Mouse (Mus musculus): ENCODE data around the gene Lrp4. TPM values are rescaled to one million over a fixed set of nuclear protein-coding genes. Genes with fewer than 3 reads are reported as not detected.

Gene Lrp4
- polyA plus RNA-seq, 1 experiment, result 5.9 TPM

DNA sequence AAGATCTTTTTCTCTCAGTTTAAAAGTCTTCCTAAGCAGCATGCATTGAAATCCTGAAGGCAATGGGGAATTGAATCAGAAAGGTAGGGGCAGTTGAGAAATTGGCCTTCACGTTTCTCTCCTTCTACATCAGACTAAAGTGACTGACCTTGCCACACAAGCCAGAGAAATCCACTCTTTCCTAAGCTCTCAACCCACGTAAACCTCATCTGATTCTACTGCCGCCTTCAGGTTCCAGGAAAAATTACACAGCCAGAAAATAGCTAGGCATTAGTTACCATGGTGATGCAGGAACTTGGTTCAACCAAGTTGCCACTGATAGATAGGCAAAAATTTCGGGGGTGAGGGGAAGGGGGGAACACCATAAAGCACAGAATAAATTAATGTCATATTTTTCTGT is 1.5 kb upstream of the Lrp4 start:
- Histone ChIP-seq H3K4me3 (replicated peaks; ENCODE audit: insufficient read depth, low read depth, low read length) (no peak overlapping the region), H3K4me1 (ENCODE audit: control insufficient read depth, insufficient read depth, low read length) (no peaks in the 10 kb centered on the region), H3K27me3 (ENCODE audit: control insufficient read depth, insufficient read depth, low read length) (no peaks in the 10 kb centered on the region), H3K27ac (ENCODE audit: insufficient read depth, low read length) (no peak overlapping the region)
- DNase-seq, result peak in 1 of 2 experiments; percentile 68
- WGBS, result 10% methylated on average over 4 of the region's 4 CpGs
- TF ChIP-seq POLR2A (IDR thresholded peaks at IDR 0.05; ENCODE audit: borderline replicate concordance, insufficient read depth, low read length) (no peak), CTCF (IDR thresholded peaks at IDR 0.05; ENCODE audit: borderline replicate concordance, insufficient read depth, low read depth, low read length) (peak; percentile 49; the same call in 1 of the 2 replicates)

GRCm38 (mm10) chr2:91456491-91457100 is 715 bp upstream of the Lrp4 start:
- H3K4me1 ChIP-seq (ENCODE audit: control insufficient read depth, insufficient read depth, low read length), result no peaks in the 10 kb centered on the region
- TF ChIP-seq CTCF (IDR thresholded peaks at IDR 0.05; ENCODE audit: borderline replicate concordance, insufficient read depth, low read depth, low read length) (no peak), POLR2A (IDR thresholded peaks at IDR 0.05; ENCODE audit: borderline replicate concordance, insufficient read depth, low read length) (no peak)
- DNase-seq, result no peak
- no peak overlapping the region for H3K4me3 ChIP-seq (replicated peaks; ENCODE audit: insufficient read depth, low read depth, low read length)
- no peaks in the 10 kb centered on the region for H3K27me3 ChIP-seq (ENCODE audit: control insufficient read depth, insufficient read depth, low read length)
- 77% methylated on average over 9 of the region's 9 CpGs for WGBS
- H3K27ac ChIP-seq (ENCODE audit: insufficient read depth, low read length), result no peak overlapping the region

DNA sequence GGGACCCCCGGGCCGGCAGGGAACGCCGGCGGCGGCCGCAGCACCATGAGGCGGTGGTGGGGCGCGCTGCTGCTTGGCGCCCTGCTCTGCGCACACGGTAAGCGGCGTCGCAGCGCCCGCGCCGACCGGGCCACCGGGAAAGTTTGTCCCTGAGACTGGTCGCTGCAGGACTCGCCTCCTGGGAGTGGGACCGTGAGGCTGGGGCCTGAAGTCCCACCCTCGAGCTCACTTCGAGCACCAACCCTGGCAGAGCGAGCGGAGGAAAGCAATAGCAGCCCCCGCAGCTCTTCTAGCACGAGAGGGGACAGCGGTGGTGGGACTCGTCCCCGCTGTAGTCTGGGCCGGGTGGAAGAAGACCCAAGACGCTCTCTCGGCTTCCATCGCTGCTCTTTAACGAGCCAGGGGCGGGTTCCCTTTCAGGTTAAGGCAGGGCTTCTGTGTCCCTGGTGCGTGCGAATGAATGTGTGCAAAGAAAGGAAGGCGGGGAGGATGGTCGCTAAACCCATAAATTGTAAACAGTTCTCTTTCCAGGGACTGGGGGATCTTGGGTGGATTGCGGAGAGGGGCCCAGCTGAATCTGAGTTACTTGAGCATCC is 443 bp downstream of the Lrp4 start:
- no peak for DNase-seq
- TF ChIP-seq POLR2A (IDR thresholded peaks at IDR 0.05; ENCODE audit: borderline replicate concordance, insufficient read depth, low read length) (no peak), CTCF (IDR thresholded peaks at IDR 0.05; ENCODE audit: borderline replicate concordance, insufficient read depth, low read depth, low read length) (no peak)
- H3K27ac ChIP-seq (ENCODE audit: insufficient read depth, low read length), result no peak overlapping the region
- no peaks in the 10 kb centered on the region for H3K27me3 ChIP-seq (ENCODE audit: control insufficient read depth, insufficient read depth, low read length)
- H3K4me3 ChIP-seq (replicated peaks; ENCODE audit: insufficient read depth, low read depth, low read length), result peak overlapping the region; percentile 60
- H3K4me1 ChIP-seq (ENCODE audit: control insufficient read depth, insufficient read depth, low read length), result no peaks in the 10 kb centered on the region
- 1% methylated on average over 45 of the region's 45 CpGs for WGBS

DNA sequence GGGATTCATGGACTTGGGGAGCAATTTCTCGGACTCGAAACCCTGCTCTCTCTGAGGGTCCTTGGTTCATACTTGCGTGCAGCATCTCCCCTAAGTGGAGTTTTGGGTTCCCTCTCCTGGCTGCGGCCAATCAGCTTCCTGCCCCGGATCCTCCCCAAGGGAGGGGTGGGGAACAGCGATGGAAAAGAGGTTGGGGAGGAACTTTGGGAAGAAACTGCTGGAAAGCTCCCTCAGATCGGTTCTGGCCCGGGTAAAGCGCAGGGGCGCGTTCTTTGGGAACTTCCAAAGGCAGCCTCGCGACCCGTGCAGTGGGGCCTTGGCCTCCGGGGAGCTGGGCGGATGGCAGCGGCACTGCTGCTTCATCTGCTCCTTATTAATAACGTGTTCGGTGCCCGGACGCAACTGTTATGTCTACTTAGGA is 951 bp downstream of the Lrp4 start:
- Histone ChIP-seq H3K27me3 (ENCODE audit: control insufficient read depth, insufficient read depth, low read length) (no peaks in the 10 kb centered on the region), H3K4me1 (ENCODE audit: control insufficient read depth, insufficient read depth, low read length) (no peaks in the 10 kb centered on the region), H3K4me3 (replicated peaks; ENCODE audit: insufficient read depth, low read depth, low read length) (peak overlapping the region; percentile 60), H3K27ac (ENCODE audit: insufficient read depth, low read length) (no peak overlapping the region)
- WGBS, result under 1% methylated on average over 21 of the region's 21 CpGs
- DNase-seq, result no peak
- TF ChIP-seq CTCF (IDR thresholded peaks at IDR 0.05; ENCODE audit: borderline replicate concordance, insufficient read depth, low read depth, low read length) (no peak), POLR2A (IDR thresholded peaks at IDR 0.05; ENCODE audit: borderline replicate concordance, insufficient read depth, low read length) (no peak)

DNA sequence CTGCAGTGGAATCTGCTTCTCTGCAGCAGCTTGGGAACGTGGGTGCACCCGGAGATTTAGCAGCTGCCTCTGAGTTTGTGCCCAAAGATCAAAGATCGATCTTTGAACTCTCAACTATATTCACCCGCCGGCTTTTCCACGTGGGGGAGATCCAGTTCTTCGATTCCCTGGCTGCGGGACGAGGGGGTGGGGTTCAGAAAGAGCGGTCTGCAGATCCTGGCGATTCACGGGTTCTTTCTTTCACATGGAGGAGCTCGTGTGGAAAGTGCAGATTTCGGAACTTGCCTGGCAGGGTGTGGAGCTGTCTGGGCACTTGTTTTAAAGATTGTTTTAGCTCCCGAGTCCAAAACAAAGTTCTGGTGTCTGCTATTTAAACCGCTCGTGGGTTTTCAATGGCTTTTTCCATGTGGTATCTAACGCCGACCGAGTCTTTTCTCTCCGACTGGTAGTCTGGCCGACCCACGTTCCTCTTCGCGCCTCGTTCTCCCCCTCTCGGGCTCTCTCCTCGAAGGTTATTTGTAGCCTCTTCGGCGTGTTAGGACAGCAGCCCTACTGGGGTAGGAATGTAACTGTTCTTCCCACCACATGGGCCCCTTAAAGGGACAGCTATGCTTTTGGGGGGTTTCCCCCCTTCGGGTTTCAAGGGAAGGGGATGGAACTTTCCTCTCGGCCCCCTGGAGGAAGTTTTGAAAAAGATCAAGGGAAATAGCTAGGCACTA is 1.5 kb downstream of the Lrp4 start:
- no peaks in the 10 kb centered on the region for H3K4me1 ChIP-seq (ENCODE audit: control insufficient read depth, insufficient read depth, low read length)
- no peak overlapping the region for H3K27ac ChIP-seq (ENCODE audit: insufficient read depth, low read length)
- peak overlapping the region; percentile 60 for H3K4me3 ChIP-seq (replicated peaks; ENCODE audit: insufficient read depth, low read depth, low read length)
- 3% methylated on average over 32 of the region's 32 CpGs for WGBS
- H3K27me3 ChIP-seq (ENCODE audit: control insufficient read depth, insufficient read depth, low read length), result no peaks in the 10 kb centered on the region
- no peak for TF ChIP-seq CTCF (IDR thresholded peaks at IDR 0.05; ENCODE audit: borderline replicate concordance, insufficient read depth, low read depth, low read length)
- TF ChIP-seq POLR2A (IDR thresholded peaks at IDR 0.05; ENCODE audit: borderline replicate concordance, insufficient read depth, low read length), result no peak
- DNase-seq, result no peak

GRCm38 (mm10) chr2:91460076-91460475 is 2.8 kb downstream of the Lrp4 start:
- 97% methylated on average over 6 of the region's 6 CpGs for WGBS
- Histone ChIP-seq H3K27ac (ENCODE audit: insufficient read depth, low read length) (no peak overlapping the region), H3K27me3 (ENCODE audit: control insufficient read depth, insufficient read depth, low read length) (no peaks in the 10 kb centered on the region), H3K4me3 (replicated peaks; ENCODE audit: insufficient read depth, low read depth, low read length) (no peak overlapping the region), H3K4me1 (ENCODE audit: control insufficient read depth, insufficient read depth, low read length) (no peaks in the 10 kb centered on the region)
- TF ChIP-seq POLR2A (IDR thresholded peaks at IDR 0.05; ENCODE audit: borderline replicate concordance, insufficient read depth, low read length), result no peak
- no peak for TF ChIP-seq CTCF (IDR thresholded peaks at IDR 0.05; ENCODE audit: borderline replicate concordance, insufficient read depth, low read depth, low read length)
- no peak for DNase-seq

DNA sequence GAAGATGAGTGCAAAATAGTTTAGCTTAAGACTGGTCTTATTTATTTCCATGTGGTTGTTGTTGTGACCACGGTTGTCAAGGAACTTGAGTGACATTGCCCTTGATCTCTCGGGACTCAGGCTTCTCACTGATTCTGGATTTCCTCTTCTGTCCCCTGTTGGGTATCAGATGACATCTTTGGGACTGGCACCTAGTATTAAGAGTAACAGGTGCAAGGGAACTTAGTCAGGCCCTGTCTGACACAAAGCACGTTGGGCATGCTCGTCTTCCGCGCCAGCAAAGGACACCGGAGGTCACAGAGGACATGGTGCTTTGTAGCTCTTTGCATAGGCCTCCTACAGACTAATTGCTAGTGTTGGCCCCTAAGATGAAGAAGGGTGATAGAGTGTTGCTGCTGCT is 3.5 kb downstream of the Lrp4 start:
- Histone ChIP-seq H3K27ac (ENCODE audit: insufficient read depth, low read length) (no peak overlapping the region), H3K4me1 (ENCODE audit: control insufficient read depth, insufficient read depth, low read length) (no peaks in the 10 kb centered on the region), H3K4me3 (replicated peaks; ENCODE audit: insufficient read depth, low read depth, low read length) (no peak overlapping the region), H3K27me3 (ENCODE audit: control insufficient read depth, insufficient read depth, low read length) (no peaks in the 10 kb centered on the region)
- WGBS, result 91% methylated on average over 7 of the region's 7 CpGs
- no peak for TF ChIP-seq CTCF (IDR thresholded peaks at IDR 0.05; ENCODE audit: borderline replicate concordance, insufficient read depth, low read depth, low read length)
- DNase-seq, result no peak

DNA sequence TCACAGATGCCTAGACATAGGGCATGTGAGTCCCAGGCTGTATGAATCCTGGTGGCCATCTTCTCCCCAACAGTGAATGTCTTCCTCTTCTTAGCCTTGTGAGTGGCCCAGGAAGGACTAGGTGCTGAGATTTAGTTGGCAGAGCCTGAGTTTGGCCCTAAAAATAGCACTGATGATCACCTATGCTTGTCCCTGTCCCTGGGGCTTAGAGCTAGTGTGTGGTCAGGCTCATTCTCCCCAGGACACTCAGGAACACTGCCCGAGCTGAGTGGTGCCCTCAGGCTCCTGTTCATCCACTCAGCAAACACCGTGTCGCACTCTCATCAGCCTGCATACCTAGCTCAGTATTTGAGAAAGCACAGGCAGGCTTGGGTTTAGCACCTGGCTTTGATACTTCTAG is 4.0 kb downstream of the Lrp4 start:
- DNase-seq, result no peak
- no peak overlapping the region for H3K27ac ChIP-seq (ENCODE audit: insufficient read depth, low read length)
- 88% methylated on average over 3 of the region's 3 CpGs for WGBS
- H3K27me3 ChIP-seq (ENCODE audit: control insufficient read depth, insufficient read depth, low read length), result no peaks in the 10 kb centered on the region
- no peaks in the 10 kb centered on the region for H3K4me1 ChIP-seq (ENCODE audit: control insufficient read depth, insufficient read depth, low read length)
- no peak for TF ChIP-seq POLR2A (IDR thresholded peaks at IDR 0.05; ENCODE audit: borderline replicate concordance, insufficient read depth, low read length)
- no peak for TF ChIP-seq CTCF (IDR thresholded peaks at IDR 0.05; ENCODE audit: borderline replicate concordance, insufficient read depth, low read depth, low read length)
- H3K4me3 ChIP-seq (replicated peaks; ENCODE audit: insufficient read depth, low read depth, low read length), result no peak overlapping the region
